Comparison of ENCODE assay signal across 23 mouse cellular contexts in the genomic region with DNA sequence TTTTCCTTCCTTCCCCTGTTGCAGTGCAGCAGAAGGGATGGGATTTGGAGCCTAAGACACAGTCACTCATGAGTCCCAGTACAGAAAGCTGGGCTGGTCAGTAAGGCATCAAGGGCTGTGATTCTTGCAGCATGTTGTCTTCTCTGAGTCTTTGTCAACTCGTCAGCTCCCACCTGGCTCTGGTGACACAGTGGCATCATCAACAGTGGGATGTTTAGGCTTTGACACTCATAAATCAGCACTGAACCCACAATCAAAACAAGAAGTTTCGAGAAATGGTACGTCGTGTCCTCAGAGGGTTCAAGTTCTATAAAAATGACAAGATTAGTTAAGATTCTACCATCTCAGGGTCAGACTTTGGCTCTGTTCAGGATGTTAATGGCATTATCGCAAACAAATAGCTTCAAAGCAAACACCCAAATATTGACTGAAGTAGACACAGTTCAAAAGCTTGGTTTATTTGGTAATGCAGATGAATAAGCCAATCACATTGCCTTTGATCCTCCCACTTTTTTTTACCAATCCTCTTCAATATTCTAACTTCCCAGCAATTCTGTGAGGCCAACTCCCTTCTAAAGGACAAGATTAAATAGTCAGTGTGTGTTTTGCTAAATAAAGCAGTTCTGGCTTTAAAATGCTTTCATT.
"Had no signal": no experiment of that assay in that cellular context is flagged by ENCODE, and none has a peak within 500 bp of the region (broad histone marks: within the 10 kb centered on the region; RNA-seq: fewer than 3 reads in every experiment).

No protein-coding gene starts in this region.

- DNase-seq: forebrain, postnatal 0 days; gastrocnemius, postnatal 14 days; gastrocnemius, postnatal 36 days; heart, adult 2 months; heart, postnatal 10 days; kidney, adult 11 months; kidney, adult 2 months; kidney, adult 9 months; kidney, postnatal 14 days; kidney, postnatal 36 days; layer of hippocampus, adult 9-11 months; layer of hippocampus, postnatal 36 days; left cerebral cortex, postnatal 4 days; liver, embryonic 13.5 days had no signal

- H3K4me1 ChIP-seq: hindbrain, embryonic 13.5 days; hindbrain, embryonic 15.5 days; kidney, embryonic 15.5 days; limb, embryonic 13.5 days; limb, embryonic 15.5 days had no signal

- H3K27me3 ChIP-seq: heart, embryonic 12.5 days; hindbrain, embryonic 13.5 days; hindbrain, embryonic 15.5 days; kidney, embryonic 15.5 days; limb, embryonic 13.5 days; limb, embryonic 15.5 days; liver, embryonic 13.5 days had no signal

- H3K27ac ChIP-seq: heart, adult 2 months; hindbrain, embryonic 13.5 days; hindbrain, embryonic 15.5 days; hindbrain, postnatal 0 days; kidney, embryonic 15.5 days; kidney, postnatal 0 days; limb, embryonic 13.5 days; limb, embryonic 15.5 days; liver, embryonic 13.5 days had no signal

- H3K9me3 ChIP-seq: heart, embryonic 12.5 days; hindbrain, embryonic 13.5 days; hindbrain, embryonic 15.5 days; kidney, embryonic 15.5 days; limb, embryonic 13.5 days; limb, embryonic 15.5 days; liver, embryonic 13.5 days had no signal

- ATAC-seq: forebrain, postnatal 0 days; hindbrain, postnatal 0 days; intestine, embryonic 16.5 days had no signal

- H3K9ac ChIP-seq: forebrain, postnatal 0 days; heart, embryonic 12.5 days; hindbrain, embryonic 13.5 days; hindbrain, embryonic 15.5 days; kidney, embryonic 15.5 days; limb, embryonic 13.5 days; limb, embryonic 15.5 days; liver, embryonic 13.5 days had no signal

- H3K4me2 ChIP-seq: heart, embryonic 12.5 days; hindbrain, embryonic 13.5 days; hindbrain, embryonic 15.5 days; kidney, embryonic 15.5 days; limb, embryonic 13.5 days; limb, embryonic 15.5 days; liver, embryonic 13.5 days had no signal

- H3K36me3 ChIP-seq: heart, embryonic 12.5 days; hindbrain, embryonic 13.5 days; hindbrain, embryonic 15.5 days; kidney, embryonic 15.5 days; limb, embryonic 13.5 days; limb, embryonic 15.5 days had no signal

- H3K4me3 ChIP-seq: heart, adult 2 months; heart, embryonic 12.5 days; hindbrain, embryonic 13.5 days; hindbrain, embryonic 15.5 days; kidney, embryonic 15.5 days; limb, embryonic 13.5 days; limb, embryonic 15.5 days; liver, embryonic 13.5 days had no signal
